Mouse (Mus musculus): ENCODE measurements around the gene Sik2. TPM values are rescaled to one million over a fixed set of nuclear protein-coding genes. Genes with fewer than 3 reads are reported as not detected.
A peak's percentile ranks its signal among the peaks of the same experiment; 100 is the strongest.

Gene Sik2
- polyA plus RNA-seq, 1 experiment from 2014 or later: 14.3 TPM

DNA sequence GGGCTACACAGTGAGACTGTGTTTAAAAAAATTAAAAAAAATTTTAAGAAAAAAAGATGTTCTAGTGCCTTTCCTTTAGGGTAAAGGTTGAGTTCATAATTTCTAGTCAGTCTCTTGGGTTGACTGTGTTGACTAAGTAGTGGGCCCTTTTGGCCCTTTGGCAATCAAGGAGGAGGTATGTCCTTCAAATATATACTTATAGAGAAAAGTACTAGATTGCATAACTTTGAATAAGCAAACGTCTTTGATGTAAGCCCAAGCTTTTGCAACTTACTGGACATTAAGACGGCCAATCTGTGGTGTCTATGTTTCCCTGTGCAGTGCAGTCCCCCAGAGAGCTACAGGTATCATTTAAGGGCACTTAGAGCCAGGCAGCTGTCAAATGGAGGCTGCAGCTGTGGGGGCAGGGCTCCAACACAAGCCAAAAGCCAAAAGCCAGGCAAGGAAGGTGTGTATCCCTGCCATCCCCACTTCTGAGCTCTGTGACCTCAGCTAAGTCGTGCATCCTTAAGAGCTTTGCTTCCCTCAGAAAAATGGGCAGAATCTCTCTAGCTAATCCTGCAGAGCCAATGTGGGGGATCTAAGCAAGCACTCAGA is 118.3 kb downstream of the Sik2 start:
- no peak overlapping the region for H3K4me2 ChIP-seq
- H3K4me3 ChIP-seq: no peak overlapping the region
- no peak overlapping the region for H3K9ac ChIP-seq
- ATAC-seq (ENCODE audit: low FRiP score): no peak
- no peaks in the 10 kb centered on the region for H3K27me3 ChIP-seq
- no peak overlapping the region for H3K27ac ChIP-seq
- no peaks in the 10 kb centered on the region for H3K9me3 ChIP-seq
- peaks cover 16% of the 10 kb centered on the region for H3K4me1 ChIP-seq (replicated peaks)
- peaks cover 36% of the 10 kb centered on the region for H3K36me3 ChIP-seq
- WGBS: 90% methylated on average over 3 of the region's 3 CpGs

DNA sequence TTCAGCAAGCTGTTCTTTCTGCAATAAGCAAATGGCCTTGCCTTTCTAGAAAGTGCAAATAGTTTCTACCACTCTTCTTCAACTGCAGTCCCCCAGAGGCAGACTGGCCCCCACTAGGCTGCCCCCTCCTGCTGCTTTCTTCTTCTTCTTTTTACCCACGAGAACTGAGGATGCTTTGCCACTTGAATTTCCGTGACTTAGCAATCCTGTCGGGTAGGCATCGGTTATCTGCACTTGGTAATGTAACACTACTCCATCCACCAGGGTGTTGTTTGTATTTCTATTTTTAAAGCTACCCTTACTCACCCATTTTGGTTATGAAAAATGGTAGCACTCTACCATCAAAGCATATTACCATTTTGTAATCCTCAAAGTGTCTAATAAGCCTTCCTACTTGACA is 118.9 kb downstream of the Sik2 start:
- Histone ChIP-seq H3K9ac (no peak overlapping the region), H3K27ac (no peak overlapping the region), H3K4me1 (replicated peaks) (peaks cover 22% of the 10 kb centered on the region), H3K36me3 (peaks cover 30% of the 10 kb centered on the region), H3K9me3 (no peaks in the 10 kb centered on the region), H3K4me2 (no peak overlapping the region), H3K4me3 (no peak overlapping the region), H3K27me3 (no peaks in the 10 kb centered on the region)
- 80% methylated on average over 4 of the region's 4 CpGs for WGBS
- ATAC-seq (ENCODE audit: low FRiP score): no peak

DNA sequence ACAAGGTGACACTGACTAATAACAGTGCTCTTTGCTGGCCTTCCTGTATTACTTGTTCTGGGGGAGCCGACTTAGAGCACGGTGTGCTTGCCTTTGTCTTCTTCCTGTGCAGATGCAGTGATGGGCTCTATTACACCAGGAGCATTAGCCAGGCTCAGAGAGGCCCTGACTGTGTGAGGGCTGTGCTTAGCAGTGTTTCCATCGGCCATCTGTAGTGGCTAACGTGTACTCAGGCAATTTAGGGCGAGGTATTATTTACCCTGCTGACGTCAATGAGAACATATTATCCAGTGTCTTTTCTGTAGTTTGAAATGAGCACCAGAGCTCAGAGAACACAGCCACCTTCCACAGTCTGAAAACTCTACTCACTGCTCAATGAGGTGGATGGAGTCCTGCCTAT is 119.7 kb downstream of the Sik2 start:
- Histone ChIP-seq H3K4me1 (replicated peaks) (peaks cover 27% of the 10 kb centered on the region), H3K27ac (no peak overlapping the region), H3K9me3 (no peaks in the 10 kb centered on the region), H3K27me3 (no peaks in the 10 kb centered on the region), H3K36me3 (peaks cover 22% of the 10 kb centered on the region), H3K9ac (no peak overlapping the region), H3K4me2 (no peak overlapping the region), H3K4me3 (no peak overlapping the region)
- 70% methylated on average over 6 of the region's 6 CpGs for WGBS
- ATAC-seq (ENCODE audit: low FRiP score): no peak

DNA sequence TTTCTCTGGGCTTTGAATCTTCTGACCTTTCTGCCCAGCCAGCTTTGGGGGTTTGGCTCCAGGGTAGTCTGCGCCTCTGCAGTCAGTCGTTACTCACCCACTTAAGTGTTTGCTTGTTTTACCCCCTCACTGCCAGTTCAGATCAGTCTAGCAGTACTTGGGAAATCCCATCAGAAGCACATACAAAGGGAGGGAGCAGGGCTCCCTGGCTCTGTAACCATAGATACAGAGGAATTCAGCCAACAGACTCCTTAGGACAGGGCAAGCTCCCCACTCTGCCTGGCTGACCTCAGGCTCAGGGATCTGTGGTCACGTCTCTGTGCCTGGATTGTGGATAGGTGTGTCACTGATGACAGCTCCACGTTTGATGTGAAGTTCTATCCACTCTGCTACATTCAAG is 121.5 kb downstream of the Sik2 start:
- 51% methylated on average over 4 of the region's 4 CpGs for WGBS
- Histone ChIP-seq H3K27me3 (no peaks in the 10 kb centered on the region), H3K4me2 (no peak overlapping the region), H3K27ac (no peak overlapping the region), H3K4me1 (replicated peaks) (peaks cover 28% of the 10 kb centered on the region), H3K9me3 (no peaks in the 10 kb centered on the region), H3K4me3 (no peak overlapping the region), H3K9ac (no peak overlapping the region), H3K36me3 (peaks cover 26% of the 10 kb centered on the region)
- no peak for ATAC-seq (ENCODE audit: low FRiP score)

DNA sequence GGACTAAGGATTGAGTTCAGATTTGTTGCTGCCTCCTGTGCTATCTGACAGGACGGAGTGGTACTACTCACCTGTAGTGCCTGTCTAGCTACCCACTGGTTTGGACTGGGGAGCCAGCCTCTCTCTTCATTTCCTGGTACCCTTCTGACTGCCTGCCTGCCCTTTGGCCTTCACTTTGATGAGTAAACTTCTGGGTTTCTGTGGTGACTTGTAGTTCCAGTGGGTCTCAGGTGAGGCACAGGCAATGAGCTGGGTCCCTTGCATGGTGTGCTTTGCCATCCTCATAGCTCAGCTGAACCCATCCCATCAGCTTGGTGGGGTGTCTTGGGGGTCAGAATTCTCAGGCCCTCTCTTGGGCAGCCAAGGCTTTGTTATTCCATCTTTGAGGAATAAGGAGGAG is 122.0 kb downstream of the Sik2 start:
- WGBS: 100% methylated on average over 1 of the region's 1 CpGs

DNA sequence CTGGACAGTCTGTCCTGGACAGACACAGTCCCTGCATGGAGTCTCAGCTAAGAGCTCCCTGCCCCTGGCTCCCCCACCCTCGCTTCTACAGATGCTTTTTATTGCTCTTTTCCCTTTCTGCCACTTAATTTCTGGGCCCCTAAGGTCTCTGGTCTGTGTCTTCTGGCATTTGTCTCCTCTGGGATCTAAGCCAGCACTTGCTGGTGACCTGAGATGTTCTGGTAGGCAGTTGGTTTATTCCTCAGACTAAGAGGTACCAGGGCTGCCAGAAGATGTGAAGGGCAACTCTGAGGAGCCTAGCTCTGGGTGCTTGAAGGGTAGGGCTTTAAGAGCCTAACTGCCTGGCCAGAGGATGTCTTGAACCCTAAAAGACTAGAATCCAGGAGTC is 123.3 kb downstream of the Sik2 start:
- Histone ChIP-seq H3K36me3 (peaks cover 28% of the 10 kb centered on the region), H3K9me3 (no peaks in the 10 kb centered on the region), H3K9ac (no peak overlapping the region), H3K27me3 (no peaks in the 10 kb centered on the region), H3K4me2 (no peak overlapping the region), H3K4me1 (replicated peaks) (peaks cover 28% of the 10 kb centered on the region), H3K4me3 (no peak overlapping the region), H3K27ac (peak overlapping the region; percentile 44; the same call in 1 of the 2 replicates)
- ATAC-seq (ENCODE audit: low FRiP score): no peak
- WGBS: 75% methylated on average over 1 of the region's 1 CpGs

More for the DNA sequence above, 122.0 kb downstream of the Sik2 start:
- Histone ChIP-seq H3K4me1 (replicated peaks) (peaks cover 28% of the 10 kb centered on the region), H3K9ac (no peak overlapping the region), H3K4me2 (no peak overlapping the region), H3K4me3 (no peak overlapping the region), H3K9me3 (no peaks in the 10 kb centered on the region), H3K36me3 (peaks cover 24% of the 10 kb centered on the region), H3K27me3 (no peaks in the 10 kb centered on the region), H3K27ac (no peak overlapping the region)
- ATAC-seq (ENCODE audit: low FRiP score): no peak

DNA sequence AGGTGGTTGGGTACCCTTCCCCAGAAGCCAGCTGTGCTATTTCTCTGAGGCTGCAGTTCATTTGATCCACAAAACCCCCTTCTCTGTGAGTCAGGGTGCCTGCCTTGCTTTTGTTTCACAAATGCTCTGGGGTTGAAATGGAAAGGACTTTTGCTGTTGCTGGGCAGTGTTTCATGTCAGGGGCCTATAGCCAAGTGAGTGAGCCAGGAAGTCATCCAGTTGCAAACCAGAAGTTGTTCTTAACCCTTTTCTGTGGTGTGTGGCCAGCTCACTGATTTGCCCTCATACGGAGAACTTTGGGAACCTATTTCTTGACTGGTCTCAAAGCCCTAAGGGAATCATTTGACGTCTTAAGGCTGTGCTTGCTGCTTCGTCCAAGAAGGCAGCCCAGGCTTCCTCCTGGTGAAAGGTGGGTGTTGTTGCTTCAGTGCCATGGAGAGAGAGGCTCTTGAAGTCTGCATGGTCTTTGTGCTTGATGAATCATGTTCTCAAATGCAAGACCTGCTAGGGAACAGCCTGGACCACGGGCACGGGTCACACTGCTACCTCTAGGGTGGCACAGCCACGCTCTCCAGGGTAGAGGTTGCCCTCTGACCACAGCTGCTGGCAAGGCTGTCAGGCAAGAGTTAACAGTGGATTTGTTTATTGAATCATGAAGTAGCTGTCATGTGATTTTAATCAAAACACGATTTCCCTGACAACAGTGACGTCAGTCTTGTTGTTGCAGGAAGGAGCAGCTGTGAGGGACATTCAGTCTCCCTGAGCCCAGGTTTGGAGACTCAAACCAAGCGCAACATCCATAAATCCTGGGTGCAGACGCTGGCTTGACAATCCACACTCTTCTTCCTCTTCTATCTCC is 123.9 kb downstream of the Sik2 start:
- Histone ChIP-seq H3K9me3 (no peaks in the 10 kb centered on the region), H3K4me2 (no peak overlapping the region), H3K4me1 (replicated peaks) (peaks cover 28% of the 10 kb centered on the region), H3K27ac (peak overlapping the region; percentile 44; the same call in 1 of the 2 replicates), H3K36me3 (peaks cover 34% of the 10 kb centered on the region), H3K4me3 (no peak overlapping the region), H3K27me3 (no peaks in the 10 kb centered on the region), H3K9ac (no peak overlapping the region)
- WGBS: 68% methylated on average over 10 of the region's 10 CpGs
- ATAC-seq (ENCODE audit: low FRiP score): no peak

DNA sequence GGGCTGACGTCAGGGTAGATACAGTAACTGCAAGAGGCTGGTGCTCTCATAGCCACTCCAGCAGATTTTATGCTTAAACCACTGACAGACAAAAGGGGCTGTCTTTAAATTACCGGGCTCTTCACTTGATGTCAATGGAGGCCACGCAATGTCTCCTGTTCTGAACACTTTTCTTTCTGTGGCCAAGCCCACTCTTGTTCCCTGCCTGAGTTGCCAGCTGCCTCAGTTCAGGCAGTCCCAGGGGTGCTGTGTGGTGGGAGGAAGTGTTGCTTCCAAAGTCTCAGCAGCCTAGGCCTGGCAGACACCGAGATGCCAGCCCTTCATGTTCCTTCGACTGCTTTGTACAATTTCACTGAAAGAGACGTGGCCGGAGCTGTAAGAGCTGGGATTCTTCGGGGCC is 124.8 kb downstream of the Sik2 start:
- no peak overlapping the region for H3K4me2 ChIP-seq
- no peaks in the 10 kb centered on the region for H3K9me3 ChIP-seq
- H3K4me1 ChIP-seq (replicated peaks): peaks cover 28% of the 10 kb centered on the region
- WGBS: 82% methylated on average over 8 of the region's 8 CpGs
- ATAC-seq (ENCODE audit: low FRiP score): no peak
- H3K27ac ChIP-seq: no peak overlapping the region
- no peak overlapping the region for H3K4me3 ChIP-seq
- peaks cover 41% of the 10 kb centered on the region for H3K36me3 ChIP-seq
- no peaks in the 10 kb centered on the region for H3K27me3 ChIP-seq
- H3K9ac ChIP-seq: no peak overlapping the region

DNA sequence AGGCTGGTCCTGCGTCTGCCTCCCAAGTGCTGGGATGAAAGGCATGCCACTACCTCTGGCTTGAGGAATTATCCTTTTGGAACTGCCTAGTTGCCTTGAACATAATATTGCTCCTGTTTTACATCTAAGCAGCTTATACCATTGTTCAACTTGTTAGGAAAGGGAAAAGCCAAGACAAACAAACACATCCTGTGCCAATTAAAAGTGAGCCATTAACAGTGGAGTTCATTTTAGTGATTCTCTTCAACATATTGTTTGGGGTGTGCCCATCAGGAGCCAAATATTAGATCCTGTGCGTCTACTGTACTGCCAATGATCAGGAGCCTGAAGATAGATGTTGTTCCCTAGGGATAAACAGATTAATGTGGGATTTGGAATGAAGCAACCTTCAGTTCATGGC is 126.7 kb downstream of the Sik2 start:
- H3K4me1 ChIP-seq (replicated peaks): peaks cover 22% of the 10 kb centered on the region
- H3K9me3 ChIP-seq: no peaks in the 10 kb centered on the region
- WGBS: 84% methylated on average over 2 of the region's 2 CpGs
- no peak for ATAC-seq (ENCODE audit: low FRiP score)
- no peak overlapping the region for H3K4me2 ChIP-seq
- H3K36me3 ChIP-seq: peaks cover 50% of the 10 kb centered on the region
- H3K27ac ChIP-seq: no peak overlapping the region
- no peak overlapping the region for H3K9ac ChIP-seq
- no peak overlapping the region for H3K4me3 ChIP-seq
- H3K27me3 ChIP-seq: no peaks in the 10 kb centered on the region

DNA sequence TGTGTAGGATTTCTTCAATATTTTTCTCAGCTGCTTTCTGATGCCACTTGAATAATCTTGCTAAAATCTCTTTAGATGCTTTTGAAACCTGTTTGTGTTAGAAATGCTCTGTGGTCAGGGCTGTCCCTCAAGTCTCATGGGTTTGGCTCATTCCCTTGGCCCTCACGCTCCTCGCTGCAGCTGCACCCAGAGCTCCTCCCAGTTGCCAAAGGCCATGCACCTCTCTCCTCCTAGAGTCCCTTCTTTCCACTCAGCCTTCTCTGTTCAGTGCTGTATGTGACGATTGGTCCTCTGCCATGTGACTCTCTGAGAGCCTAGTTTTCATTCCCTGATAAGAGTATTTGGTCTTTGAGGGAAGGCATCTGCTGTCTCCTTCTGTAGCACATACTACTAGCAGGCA is 131.4 kb downstream of the Sik2 start:
- H3K4me3 ChIP-seq: no peak overlapping the region
- ATAC-seq (ENCODE audit: low FRiP score): no peak
- H3K4me2 ChIP-seq: no peak overlapping the region
- H3K27ac ChIP-seq: no peak overlapping the region
- 87% methylated on average over 3 of the region's 3 CpGs for WGBS
- peaks cover 75% of the 10 kb centered on the region for H3K36me3 ChIP-seq
- H3K4me1 ChIP-seq (replicated peaks): no peaks in the 10 kb centered on the region; the same call in 1 of the 2 replicates
- H3K9me3 ChIP-seq: no peaks in the 10 kb centered on the region
- no peaks in the 10 kb centered on the region for H3K27me3 ChIP-seq
- H3K9ac ChIP-seq: no peak overlapping the region

DNA sequence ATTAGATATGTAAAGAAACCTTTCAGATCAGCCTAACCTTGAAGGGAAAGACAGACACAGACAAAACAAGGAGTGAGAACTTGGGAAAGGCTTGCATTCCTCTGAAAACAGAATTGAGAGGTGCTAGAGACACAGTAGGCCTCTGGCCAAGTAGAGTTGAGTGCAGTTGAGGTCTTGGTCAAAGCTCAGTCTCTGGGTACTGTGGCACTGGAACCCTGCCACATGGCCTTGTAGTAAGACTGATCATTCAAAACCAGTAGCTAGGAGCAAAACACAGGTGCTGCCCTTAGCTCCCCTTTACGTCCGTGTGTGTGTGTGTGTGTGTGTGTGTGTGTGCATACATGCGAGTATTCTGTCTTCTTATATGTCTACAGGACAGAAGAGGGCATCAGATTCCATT is 132.6 kb downstream of the Sik2 start:
- Histone ChIP-seq H3K9me3 (no peaks in the 10 kb centered on the region), H3K27me3 (no peaks in the 10 kb centered on the region), H3K9ac (no peak overlapping the region), H3K4me1 (replicated peaks) (no peaks in the 10 kb centered on the region; the same call in 1 of the 2 replicates), H3K4me2 (no peak overlapping the region), H3K36me3 (peaks cover 72% of the 10 kb centered on the region), H3K27ac (no peak overlapping the region), H3K4me3 (no peak overlapping the region)
- 91% methylated on average over 3 of the region's 3 CpGs for WGBS
- ATAC-seq (ENCODE audit: low FRiP score): no peak

DNA sequence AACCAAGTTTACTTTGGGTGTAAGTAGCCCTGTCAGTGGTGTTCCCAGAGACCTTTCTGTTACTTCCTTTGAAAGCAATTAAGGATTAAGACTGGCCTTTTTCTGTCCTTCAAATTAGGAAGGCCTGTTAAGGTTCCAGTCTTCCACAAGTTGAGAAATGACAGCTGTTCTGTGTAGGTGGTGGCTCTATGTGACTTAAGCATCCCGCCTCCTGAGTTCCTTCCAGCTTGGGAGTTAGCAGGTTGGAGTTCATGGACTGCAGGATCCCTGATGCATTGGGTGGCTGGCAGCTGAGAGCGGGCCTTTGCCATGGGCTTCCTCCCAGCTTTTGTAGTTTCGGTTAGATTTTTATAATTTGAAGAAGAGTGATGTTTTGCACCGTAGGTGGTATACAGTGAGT is 133.4 kb downstream of the Sik2 start:
- H3K36me3 ChIP-seq: peaks cover 73% of the 10 kb centered on the region
- no peak for ATAC-seq (ENCODE audit: low FRiP score)
- H3K27ac ChIP-seq: no peak overlapping the region
- H3K4me2 ChIP-seq: no peak overlapping the region
- H3K9me3 ChIP-seq: no peaks in the 10 kb centered on the region
- H3K27me3 ChIP-seq: no peaks in the 10 kb centered on the region
- no peaks in the 10 kb centered on the region; the same call in 1 of the 2 replicates for H3K4me1 ChIP-seq (replicated peaks)
- no peak overlapping the region for H3K4me3 ChIP-seq
- 97% methylated on average over 4 of the region's 4 CpGs for WGBS
- no peak overlapping the region for H3K9ac ChIP-seq

DNA sequence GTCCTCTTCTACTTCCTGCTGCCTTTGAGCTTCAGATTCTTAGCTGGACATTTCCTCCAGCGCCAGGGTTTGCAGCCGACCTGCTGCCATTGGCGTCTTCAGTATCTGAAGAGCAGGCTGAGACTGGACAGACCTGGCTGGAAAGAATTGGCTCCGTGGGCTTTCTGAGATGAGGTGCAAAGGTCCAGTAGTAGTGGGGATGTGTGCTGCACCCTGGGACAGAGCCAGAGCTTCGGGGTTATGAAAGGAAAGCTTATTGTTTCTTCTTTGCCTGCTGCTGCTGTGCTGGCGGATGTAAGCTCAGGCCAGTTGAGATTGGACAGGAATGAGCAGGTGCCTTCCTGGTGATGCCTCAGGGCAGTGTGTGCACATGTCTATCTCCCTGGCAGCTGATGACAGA is 134.8 kb downstream of the Sik2 start:
- no peak for ATAC-seq (ENCODE audit: low FRiP score)
- no peak overlapping the region for H3K9ac ChIP-seq
- 84% methylated on average over 6 of the region's 6 CpGs for WGBS

More for the DNA sequence above, 134.8 kb downstream of the Sik2 start:
- H3K36me3 ChIP-seq: peaks cover 66% of the 10 kb centered on the region
- H3K27ac ChIP-seq: no peak overlapping the region
- H3K4me2 ChIP-seq: no peak overlapping the region
- no peaks in the 10 kb centered on the region for H3K27me3 ChIP-seq
- no peak overlapping the region for H3K4me3 ChIP-seq
- H3K4me1 ChIP-seq (replicated peaks): no peaks in the 10 kb centered on the region; the same call in 1 of the 2 replicates
- no peaks in the 10 kb centered on the region for H3K9me3 ChIP-seq
